Mouse (Mus musculus): ENCODE measurements at regions not wholly inside any gene's neighbourhood (a gene's known extent, or its start where the extent isn't known, plus 50 kb on each side); places are given as distances from the start of the nearest gene placed in this dataset.

DNA sequence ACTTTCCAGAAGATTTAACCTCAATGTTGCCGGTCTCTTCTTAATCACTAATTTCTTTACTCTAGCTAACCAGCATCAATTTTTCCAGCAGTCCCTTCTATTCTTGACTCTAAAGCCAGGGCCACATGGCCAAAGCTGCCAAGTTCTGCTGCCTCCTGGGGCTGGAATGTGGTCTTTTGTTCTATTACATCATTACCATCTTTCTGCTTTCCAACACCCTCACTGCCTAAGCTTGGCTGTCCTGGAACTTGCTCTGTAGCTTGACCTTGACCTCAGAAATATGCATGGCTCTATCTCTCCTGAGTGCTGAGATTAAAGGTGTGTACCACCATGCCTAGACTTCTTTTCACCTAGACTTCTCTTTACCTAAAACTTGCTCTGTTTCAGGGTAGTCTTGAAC, 124.5 kb upstream of the Dkk2 start:
- Histone ChIP-seq H3K4me3 (ENCODE audit: low read depth, low read length) (no peak overlapping the region), H3K9me3 (ENCODE audit: control insufficient read depth, low read length) (no peaks in the 10 kb centered on the region; the same call in 1 of the 2 replicates), H3K4me2 (ENCODE audit: low read depth, severe bottlenecking) (no peak overlapping the region), H3K36me3 (ENCODE audit: control insufficient read depth, insufficient read depth, low read length) (no peaks in the 10 kb centered on the region), H3K27me3 (ENCODE audit: control insufficient read depth, insufficient read depth, low read length) (no peaks in the 10 kb centered on the region), H3K9ac (ENCODE audit: low read length) (no peak overlapping the region), H3K27ac (replicated peaks; ENCODE audit: low read depth, low read length) (no peak overlapping the region), H3K4me1 (ENCODE audit: control insufficient read depth, insufficient read depth, low read length) (no peaks in the 10 kb centered on the region)
- no peak for ATAC-seq (ENCODE audit: insufficient number of reproducible peaks, low FRiP score, low TSS enrichment, low read depth)
- no peak for DNase-seq (ENCODE audit: low spot score)
- 85% methylated on average over 1 of the region's 1 CpGs for WGBS

- peaks cover 6% of the 10 kb centered on the region; the same call in 1 of the 2 replicates for H3K4me1 ChIP-seq (ENCODE audit: control insufficient read depth, insufficient read depth, low read length)
- ATAC-seq (ENCODE audit: insufficient number of reproducible peaks, low FRiP score, low TSS enrichment, low read depth) (no peak), DNase-seq (ENCODE audit: low spot score) (no peak)
- no peak overlapping the region for H3K9ac ChIP-seq (ENCODE audit: low read length)
- no peaks in the 10 kb centered on the region for H3K27me3 ChIP-seq (ENCODE audit: control insufficient read depth, insufficient read depth, low read length)
- H3K4me3 ChIP-seq (ENCODE audit: low read depth, low read length) = no peak overlapping the region
- H3K27ac ChIP-seq (replicated peaks; ENCODE audit: low read depth, low read length) = no peak overlapping the region
- H3K4me2 ChIP-seq (ENCODE audit: low read depth, severe bottlenecking) = no peak overlapping the region
- no peaks in the 10 kb centered on the region for H3K36me3 ChIP-seq (ENCODE audit: control insufficient read depth, insufficient read depth, low read length)
- H3K9me3 ChIP-seq (ENCODE audit: control insufficient read depth, low read length) = no peaks in the 10 kb centered on the region
Observed at GRCm38 (mm10) chr3:131961571-131961970, 123.5 kb upstream of the Dkk2 start.

GRCm38 (mm10) chr3:131962870-131963269, 122.2 kb upstream of the Dkk2 start:
- Histone ChIP-seq H3K9ac (ENCODE audit: low read length) (no peak overlapping the region), H3K36me3 (ENCODE audit: control insufficient read depth, insufficient read depth, low read length) (no peaks in the 10 kb centered on the region), H3K9me3 (ENCODE audit: control insufficient read depth, low read length) (no peaks in the 10 kb centered on the region), H3K27ac (replicated peaks; ENCODE audit: low read depth, low read length) (no peak overlapping the region), H3K4me1 (ENCODE audit: control insufficient read depth, insufficient read depth, low read length) (peaks cover 7% of the 10 kb centered on the region; the same call in 1 of the 2 replicates), H3K4me2 (ENCODE audit: low read depth, severe bottlenecking) (no peak overlapping the region), H3K4me3 (ENCODE audit: low read depth, low read length) (no peak overlapping the region), H3K27me3 (ENCODE audit: control insufficient read depth, insufficient read depth, low read length) (no peaks in the 10 kb centered on the region)
- 95% methylated on average over 2 of the region's 2 CpGs for WGBS
- DNase-seq (ENCODE audit: low spot score) (no peak), ATAC-seq (ENCODE audit: insufficient number of reproducible peaks, low FRiP score, low TSS enrichment, low read depth) (no peak)

GRCm38 (mm10) chr3:131964952-131965351, 120.1 kb upstream of the Dkk2 start:
- Histone ChIP-seq H3K36me3 (ENCODE audit: control insufficient read depth, insufficient read depth, low read length) (no peaks in the 10 kb centered on the region), H3K4me3 (ENCODE audit: low read depth, low read length) (no peak overlapping the region), H3K27me3 (ENCODE audit: control insufficient read depth, insufficient read depth, low read length) (no peaks in the 10 kb centered on the region), H3K9me3 (ENCODE audit: control insufficient read depth, low read length) (no peaks in the 10 kb centered on the region), H3K9ac (ENCODE audit: low read length) (no peak overlapping the region), H3K4me1 (ENCODE audit: control insufficient read depth, insufficient read depth, low read length) (peaks cover 7% of the 10 kb centered on the region; the same call in 1 of the 2 replicates), H3K27ac (replicated peaks; ENCODE audit: low read depth, low read length) (no peak overlapping the region), H3K4me2 (ENCODE audit: low read depth, severe bottlenecking) (no peak overlapping the region)
- no peak for DNase-seq (ENCODE audit: low spot score)
- WGBS = 88% methylated on average over 9 of the region's 9 CpGs
- no peak for ATAC-seq (ENCODE audit: insufficient number of reproducible peaks, low FRiP score, low TSS enrichment, low read depth)

- no peaks in the 10 kb centered on the region for H3K36me3 ChIP-seq (ENCODE audit: control insufficient read depth, insufficient read depth, low read length)
- H3K9ac ChIP-seq (ENCODE audit: low read length) = no peak overlapping the region
- H3K27me3 ChIP-seq (ENCODE audit: control insufficient read depth, insufficient read depth, low read length) = no peaks in the 10 kb centered on the region
- peaks cover 7% of the 10 kb centered on the region; the same call in 1 of the 2 replicates for H3K4me1 ChIP-seq (ENCODE audit: control insufficient read depth, insufficient read depth, low read length)
- no peaks in the 10 kb centered on the region for H3K9me3 ChIP-seq (ENCODE audit: control insufficient read depth, low read length)
- 36% methylated on average over 9 of the region's 9 CpGs for WGBS
- DNase-seq (ENCODE audit: low spot score) (no peak), ATAC-seq (ENCODE audit: insufficient number of reproducible peaks, low FRiP score, low TSS enrichment, low read depth) (no peak)
- H3K4me2 ChIP-seq (ENCODE audit: low read depth, severe bottlenecking) = no peak overlapping the region
- H3K27ac ChIP-seq (replicated peaks; ENCODE audit: low read depth, low read length) = 0 out of 2 replicates have a peak overlapping the region, but pooled peaks have one; percentile 5
- H3K4me3 ChIP-seq (ENCODE audit: low read depth, low read length) = no peak overlapping the region
Observed at GRCm38 (mm10) chr3:131965456-131966160, 119.5 kb upstream of the Dkk2 start.

DNA sequence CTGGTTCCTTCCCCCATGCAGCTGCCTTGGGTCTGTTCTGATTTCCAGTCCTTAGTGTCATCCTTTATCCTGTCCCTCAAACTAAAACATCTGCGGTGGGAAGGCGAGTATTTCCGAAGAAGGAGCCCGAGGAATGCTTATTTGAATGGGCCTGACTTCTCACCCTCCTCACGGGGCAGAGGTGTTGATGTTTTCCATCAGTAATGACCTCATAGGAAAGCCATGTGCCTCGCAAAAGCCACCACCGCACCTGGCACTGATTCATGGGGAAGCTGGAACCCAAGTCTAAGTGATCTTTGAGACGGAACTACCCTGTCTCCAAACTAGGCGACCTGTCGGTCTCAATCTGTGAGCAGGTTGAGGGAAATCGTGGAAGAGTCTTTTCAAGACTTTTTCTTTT, 117.8 kb upstream of the Dkk2 start:
- no peak overlapping the region for H3K27ac ChIP-seq (replicated peaks; ENCODE audit: low read depth, low read length)
- peak; percentile 55 for DNase-seq (ENCODE audit: low spot score)
- no peak overlapping the region for H3K4me2 ChIP-seq (ENCODE audit: low read depth, severe bottlenecking)
- H3K4me3 ChIP-seq (ENCODE audit: low read depth, low read length) = no peak overlapping the region
- no peak overlapping the region for H3K9ac ChIP-seq (ENCODE audit: low read length)
- no peaks in the 10 kb centered on the region for H3K36me3 ChIP-seq (ENCODE audit: control insufficient read depth, insufficient read depth, low read length)
- no peak for ATAC-seq (ENCODE audit: insufficient number of reproducible peaks, low FRiP score, low TSS enrichment, low read depth)
- H3K27me3 ChIP-seq (ENCODE audit: control insufficient read depth, insufficient read depth, low read length) = no peaks in the 10 kb centered on the region
- H3K9me3 ChIP-seq (ENCODE audit: control insufficient read depth, low read length) = no peaks in the 10 kb centered on the region
- WGBS = 36% methylated on average over 11 of the region's 11 CpGs
- peaks cover 7% of the 10 kb centered on the region; the same call in 1 of the 2 replicates for H3K4me1 ChIP-seq (ENCODE audit: control insufficient read depth, insufficient read depth, low read length)

DNA sequence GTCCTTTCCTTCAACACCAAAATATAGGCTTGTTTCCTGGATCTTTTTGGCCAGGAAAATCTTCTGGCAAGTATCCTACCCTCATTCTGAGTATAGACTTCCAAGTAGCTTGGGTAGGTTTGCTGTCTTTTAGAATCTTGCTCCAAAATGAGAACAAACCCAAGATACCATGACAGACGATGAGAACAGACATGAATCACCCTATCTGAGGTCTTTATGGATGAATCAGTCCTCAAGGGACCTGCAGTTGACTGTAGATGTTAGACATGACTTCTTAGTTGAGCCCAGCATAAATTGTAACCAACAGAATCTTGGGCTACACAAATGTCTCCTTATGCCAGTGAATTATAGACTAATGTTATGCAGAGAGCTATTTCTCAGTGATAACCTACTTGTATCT, 114.3 kb upstream of the Dkk2 start:
- Histone ChIP-seq H3K9me3 (ENCODE audit: control insufficient read depth, low read length) (no peaks in the 10 kb centered on the region; the same call in 1 of the 2 replicates), H3K4me2 (ENCODE audit: low read depth, severe bottlenecking) (no peak overlapping the region), H3K4me3 (ENCODE audit: low read depth, low read length) (no peak overlapping the region), H3K27ac (replicated peaks; ENCODE audit: low read depth, low read length) (no peak overlapping the region), H3K9ac (ENCODE audit: low read length) (no peak overlapping the region), H3K27me3 (ENCODE audit: control insufficient read depth, insufficient read depth, low read length) (no peaks in the 10 kb centered on the region), H3K4me1 (ENCODE audit: control insufficient read depth, insufficient read depth, low read length) (peaks cover 7% of the 10 kb centered on the region; the same call in 1 of the 2 replicates), H3K36me3 (ENCODE audit: control insufficient read depth, insufficient read depth, low read length) (no peaks in the 10 kb centered on the region)
- ATAC-seq (ENCODE audit: insufficient number of reproducible peaks, low FRiP score, low TSS enrichment, low read depth) (no peak), DNase-seq (ENCODE audit: low spot score) (no peak)
- WGBS = 93% methylated on average over 1 of the region's 1 CpGs

DNA sequence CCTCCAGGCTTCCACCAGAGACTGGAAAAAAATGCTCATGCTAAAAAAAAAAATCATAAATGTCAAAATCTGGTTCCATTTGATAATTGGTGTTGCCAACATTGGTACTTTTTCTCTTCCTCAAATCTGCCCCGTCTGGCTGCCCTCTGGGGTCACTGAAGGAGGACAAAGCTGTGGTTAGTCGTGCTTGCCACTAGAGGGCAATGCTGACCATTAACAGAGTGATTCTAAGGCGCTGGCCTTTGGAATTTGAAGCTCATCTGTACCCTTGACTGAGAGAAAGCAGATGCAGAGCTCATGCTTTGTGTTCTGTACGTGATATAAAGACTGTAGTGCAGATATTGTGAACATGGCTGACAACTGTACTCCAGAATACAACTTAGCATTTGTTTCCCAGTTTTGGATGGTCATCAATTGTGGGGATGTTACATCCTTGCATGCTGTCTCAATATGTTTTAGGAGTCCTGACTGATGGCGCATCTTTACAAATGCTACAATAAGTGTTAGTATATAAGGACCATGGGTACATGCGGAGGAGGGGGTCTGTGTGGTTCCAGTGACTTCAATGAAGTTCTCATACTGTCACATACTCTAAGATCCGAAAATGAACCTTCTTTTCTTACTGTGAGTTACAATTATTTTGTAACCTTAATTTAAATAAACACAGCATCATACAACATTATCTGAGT, 109.0 kb upstream of the Dkk2 start:
- no peak overlapping the region for H3K4me2 ChIP-seq (ENCODE audit: low read depth, severe bottlenecking)
- ATAC-seq (ENCODE audit: insufficient number of reproducible peaks, low FRiP score, low TSS enrichment, low read depth) = peak; percentile 76; the same call in 1 of the 2 replicates

More for the DNA sequence above, 109.0 kb upstream of the Dkk2 start:
- WGBS = 40% methylated on average over 7 of the region's 7 CpGs
- Histone ChIP-seq H3K4me3 (ENCODE audit: low read depth, low read length) (no peak overlapping the region), H3K9ac (ENCODE audit: low read length) (no peak overlapping the region), H3K27ac (replicated peaks; ENCODE audit: low read depth, low read length) (no peak overlapping the region), H3K4me1 (ENCODE audit: control insufficient read depth, insufficient read depth, low read length) (no peaks in the 10 kb centered on the region), H3K36me3 (ENCODE audit: control insufficient read depth, insufficient read depth, low read length) (no peaks in the 10 kb centered on the region), H3K9me3 (ENCODE audit: control insufficient read depth, low read length) (no peaks in the 10 kb centered on the region; the same call in 1 of the 2 replicates), H3K27me3 (ENCODE audit: control insufficient read depth, insufficient read depth, low read length) (no peaks in the 10 kb centered on the region)
- peak; percentile 68 for DNase-seq (ENCODE audit: low spot score)
